In the genomic region with DNA sequence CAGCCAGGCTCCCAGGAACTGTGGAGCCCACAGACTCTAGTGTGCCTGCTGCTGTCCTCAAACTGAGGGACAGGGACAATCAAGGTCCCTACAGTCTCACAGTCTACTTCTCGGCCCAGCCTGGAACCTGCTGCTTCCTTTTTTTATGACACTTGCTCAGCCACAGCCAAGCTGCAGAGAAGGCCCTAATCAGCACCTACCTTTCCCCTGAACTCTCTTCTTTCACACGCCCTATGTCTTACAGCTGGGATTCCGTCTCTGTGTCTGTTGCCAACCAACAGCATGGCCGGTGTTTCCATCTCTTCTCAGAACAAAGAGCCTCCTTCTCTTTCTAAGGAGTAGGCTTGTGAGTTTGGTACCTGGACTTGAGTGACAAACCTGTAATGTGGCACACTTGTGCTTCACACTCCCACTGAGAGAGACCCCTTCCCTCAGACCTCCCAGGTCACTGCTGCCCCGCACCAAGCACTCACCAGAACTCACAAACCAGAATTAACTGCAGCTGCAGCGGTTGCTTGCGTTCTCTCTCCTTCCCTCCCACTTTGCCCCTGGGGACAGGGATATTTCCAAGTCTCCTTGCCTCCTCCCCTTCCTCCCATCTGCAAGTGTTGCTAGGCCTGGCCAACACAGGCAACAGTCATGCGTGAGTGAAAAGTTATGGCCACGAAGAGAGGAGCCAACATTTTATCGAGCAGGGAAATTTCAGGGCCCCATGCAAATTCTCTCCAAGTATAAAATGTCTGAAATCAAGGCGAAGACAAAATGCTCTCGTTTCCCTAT, we compare ENCODE assay signal across 10 mouse cellular contexts. TPM values are rescaled to one million over a fixed set of nuclear protein-coding genes. Genes with fewer than 3 reads are reported as not detected.
DNase-seq lines count a peak whose midpoint lies in the region; ATAC-seq and TF ChIP-seq lines count a peak whose summit lies in the region.
"Had no signal": no experiment of that assay in that cellular context is flagged by ENCODE, and none has a peak within 500 bp of the region (broad histone marks: within the 10 kb centered on the region; RNA-seq: fewer than 3 reads in every experiment).

No protein-coding gene starts in this region.

- no peaks in the 10 kb centered on the region for H3K9me3 ChIP-seq in hindbrain, embryonic 10.5 days
- no peaks in the 10 kb centered on the region for H3K9me3 ChIP-seq in hindbrain, embryonic 14.5 days (ENCODE audit: control insufficient read depth, low read length)
- 0 out of 2 replicates have a peak, but pooled peaks cover 3% of the 10 kb centered on the region for H3K9me3 ChIP-seq in liver, embryonic 12.5 days (replicated peaks)
- H3K9me3 ChIP-seq: hindbrain, embryonic 15.5 days had no signal

- no peak overlapping the region for H3K4me3 ChIP-seq in hindbrain, embryonic 10.5 days
- H3K4me3 ChIP-seq in hindbrain, embryonic 14.5 days (replicated peaks; ENCODE audit: low read length): no peak overlapping the region
- H3K4me3 ChIP-seq in liver, embryonic 12.5 days: no peak overlapping the region
- H3K4me3 ChIP-seq: hindbrain, embryonic 15.5 days had no signal

- no peak for TF ChIP-seq POLR2A in brain, embryonic 14.5 days (IDR thresholded peaks at IDR 0.05; ENCODE audit: borderline replicate concordance, extremely low read depth, insufficient read depth, insufficient read length, poor library complexity, severe bottlenecking)

- 70% methylated on average over 12 of the region's 12 CpGs for WGBS in hindbrain, embryonic 10.5 days
- 69% methylated on average over 12 of the region's 12 CpGs for WGBS in hindbrain, embryonic 14.5 days
- WGBS in liver, embryonic 12.5 days (ENCODE audit: insufficient replicate concordance): 63% methylated on average over 12 of the region's 12 CpGs

- H3K36me3 ChIP-seq in hindbrain, embryonic 10.5 days: no peaks in the 10 kb centered on the region
- no peaks in the 10 kb centered on the region for H3K36me3 ChIP-seq in hindbrain, embryonic 14.5 days (replicated peaks; ENCODE audit: control insufficient read depth, insufficient read depth)
- H3K36me3 ChIP-seq in liver, embryonic 12.5 days: no peaks in the 10 kb centered on the region
- H3K36me3 ChIP-seq: hindbrain, embryonic 15.5 days had no signal

- peaks cover 2% of the 10 kb centered on the region; the same call in 1 of the 2 replicates for H3K4me1 ChIP-seq in hindbrain, embryonic 10.5 days (replicated peaks)
- H3K4me1 ChIP-seq in hindbrain, embryonic 14.5 days (replicated peaks; ENCODE audit: control insufficient read depth, insufficient read depth, low read length): no peaks in the 10 kb centered on the region
- H3K4me1 ChIP-seq in liver, embryonic 12.5 days: peaks cover 59% of the 10 kb centered on the region
- H3K4me1 ChIP-seq: hindbrain, embryonic 15.5 days had no signal

- H3K27me3 ChIP-seq in hindbrain, embryonic 10.5 days (ENCODE audit: insufficient read depth, poor library complexity, severe bottlenecking): no peaks in the 10 kb centered on the region
- H3K27me3 ChIP-seq in hindbrain, embryonic 14.5 days (ENCODE audit: control insufficient read depth, insufficient read depth, low read length): no peaks in the 10 kb centered on the region
- H3K27me3 ChIP-seq in liver, embryonic 12.5 days (replicated peaks): no peaks in the 10 kb centered on the region
- H3K27me3 ChIP-seq: hindbrain, embryonic 15.5 days had no signal

- TF ChIP-seq CTCF in brain, embryonic 14.5 days (IDR thresholded peaks at IDR 0.05; ENCODE audit: borderline replicate concordance, extremely low read depth, insufficient read depth, insufficient read length): no peak

- no peak overlapping the region for H3K4me2 ChIP-seq in hindbrain, embryonic 14.5 days (replicated peaks)
- no peak overlapping the region for H3K4me2 ChIP-seq in liver, embryonic 12.5 days
- H3K4me2 ChIP-seq: hindbrain, embryonic 15.5 days had no signal

- DNase-seq in hindbrain, embryonic 10.5 days (ENCODE audit: low spot score): peak; percentile 3
- no peak for DNase-seq in hindbrain, embryonic 14.5 days (ENCODE audit: low spot score)
- DNase-seq in brain, embryonic 14.5 days (ENCODE audit: low read depth): peak; percentile 7
- peak; percentile 32 for DNase-seq in gastrocnemius, postnatal 25 days
- no peak for DNase-seq in Muller cell, postnatal 12 days (ENCODE audit: inconsistent ontology term)
- no peak for DNase-seq in frontal cortex, postnatal 10 days (ENCODE audit: low spot score in 2 of 2)
- no peak for DNase-seq in thymus, postnatal 10 days (ENCODE audit: low spot score in 2 of 2)
- DNase-seq: lung, adult 2 months had no signal

- ATAC-seq in hindbrain, embryonic 14.5 days (ENCODE audit: low FRiP score): no peak
- 0 out of 2 replicates have a peak, but pooled peaks have one; percentile 10 for ATAC-seq in liver, embryonic 12.5 days

- no peak overlapping the region for H3K27ac ChIP-seq in hindbrain, embryonic 10.5 days
- no peak overlapping the region for H3K27ac ChIP-seq in hindbrain, embryonic 14.5 days
- H3K27ac ChIP-seq in liver, embryonic 12.5 days: peak overlapping the region; percentile 72
- H3K27ac ChIP-seq: hindbrain, embryonic 15.5 days had no signal

- no peak overlapping the region for H3K9ac ChIP-seq in hindbrain, embryonic 14.5 days
- peak overlapping the region; percentile 31 for H3K9ac ChIP-seq in liver, embryonic 12.5 days
- H3K9ac ChIP-seq: hindbrain, embryonic 15.5 days had no signal

RNA-seq across cellular contexts. Expression of a gene that starts 22.1 kb away (rescaled TPM):
- polyA plus RNA-seq in hindbrain, embryonic 10.5 days (2016; fragmentation: Nextera tagmentation; extraction: Ambion mirVana): 17.1 and 19.7 TPM in 2 replicates
- 22.9 and 23.3 TPM in 2 replicates for polyA plus RNA-seq in hindbrain, embryonic 14.5 days (2014; fragmentation: Nextera tagmentation; extraction: Ambion mirVana)
- polyA plus RNA-seq in brain, embryonic 14.5 days (2012; rRNA removed): 13.9 and 17.2 TPM in 2 replicates
- 1 to 10 TPM; 8.9 to 9.9 TPM for total RNA-seq in gastrocnemius, postnatal 25 days (2021)
- 17.6 and 18.2 TPM in 2 replicates for polyA plus RNA-seq in liver, embryonic 12.5 days (2016; fragmentation: Nextera tagmentation; extraction: Ambion mirVana)

Comparison
In these comparisons a context has a peak if more than half of its experiments do, and no peak if none do; other contexts are left out.
1. DNase-seq: peak in hindbrain, embryonic 10.5 days (single experiment), brain, embryonic 14.5 days (single experiment) and gastrocnemius, postnatal 25 days (single experiment); none in hindbrain, embryonic 14.5 days (single experiment), Muller cell, postnatal 12 days (single experiment), frontal cortex, postnatal 10 days (0 of 2) and thymus, postnatal 10 days (0 of 2).